Comparison of ENCODE assay signal across 19 mouse cellular contexts in genomic region chr8:103534971-103535370, GRCm38 (mm10).
DNase-seq lines count a peak whose midpoint lies in the region; ATAC-seq and TF ChIP-seq lines count a peak whose summit lies in the region.
"Had no signal": no experiment of that assay in that cellular context is flagged by ENCODE, and none has a peak within 500 bp of the region (broad histone marks: within the 10 kb centered on the region; RNA-seq: fewer than 3 reads in every experiment).

No protein-coding gene starts in this region.

- WGBS in hindbrain, postnatal 0 days, result 73% methylated on average over 4 of the region's 4 CpGs
- 86% methylated on average over 4 of the region's 4 CpGs for WGBS in hindbrain, embryonic 10.5 days
- WGBS in kidney, embryonic 15.5 days, result 86% methylated on average over 4 of the region's 4 CpGs

- no peak overlapping the region for H3K27ac ChIP-seq in hindbrain, postnatal 0 days
- H3K27ac ChIP-seq in hindbrain, embryonic 10.5 days, result no peak overlapping the region
- H3K27ac ChIP-seq in kidney, embryonic 15.5 days, result no peak overlapping the region
- H3K27ac ChIP-seq: embryonic facial prominence, embryonic 10.5 days; hindbrain, embryonic 14.5 days; liver, embryonic 13.5 days; midbrain, embryonic 10.5 days had no signal

- H3K27me3 ChIP-seq in hindbrain, postnatal 0 days (ENCODE audit: insufficient read depth, low read length), result no peaks in the 10 kb centered on the region
- no peaks in the 10 kb centered on the region for H3K27me3 ChIP-seq in hindbrain, embryonic 10.5 days (ENCODE audit: insufficient read depth, poor library complexity, severe bottlenecking)
- H3K27me3 ChIP-seq in kidney, embryonic 15.5 days, result no peaks in the 10 kb centered on the region
- H3K27me3 ChIP-seq: liver, embryonic 13.5 days had no signal

- H3K4me1 ChIP-seq in hindbrain, postnatal 0 days (ENCODE audit: insufficient read depth, low read length), result no peaks in the 10 kb centered on the region
- H3K4me1 ChIP-seq in hindbrain, embryonic 10.5 days (replicated peaks), result no peaks in the 10 kb centered on the region
- H3K4me1 ChIP-seq in kidney, embryonic 15.5 days, result peaks cover 5% of the 10 kb centered on the region
- H3K4me1 ChIP-seq: embryonic facial prominence, embryonic 10.5 days; liver, embryonic 13.5 days; midbrain, embryonic 10.5 days had no signal

- ATAC-seq in cerebellum, adult (ENCODE audit: insufficient number of reproducible peaks, low FRiP score, low TSS enrichment), result no peak
- no peak for ATAC-seq in hindbrain, postnatal 0 days
- no peak for ATAC-seq in kidney, embryonic 15.5 days (replicated peaks; ENCODE audit: low FRiP score)
- ATAC-seq in megakaryocyte progenitor cell, adult 5-6 weeks (replicated peaks; ENCODE audit: poor library complexity), result no peak
- ATAC-seq: forebrain, postnatal 0 days had no signal

- H3K9me3 ChIP-seq in hindbrain, postnatal 0 days (ENCODE audit: low read length), result no peaks in the 10 kb centered on the region
- no peaks in the 10 kb centered on the region for H3K9me3 ChIP-seq in hindbrain, embryonic 10.5 days
- no peaks in the 10 kb centered on the region for H3K9me3 ChIP-seq in kidney, embryonic 15.5 days (replicated peaks)
- H3K9me3 ChIP-seq: embryonic facial prominence, embryonic 10.5 days; liver, embryonic 13.5 days; midbrain, embryonic 10.5 days had no signal

- H3K36me3 ChIP-seq in hindbrain, postnatal 0 days (ENCODE audit: insufficient read depth, low read length), result no peaks in the 10 kb centered on the region
- no peaks in the 10 kb centered on the region for H3K36me3 ChIP-seq in hindbrain, embryonic 10.5 days
- H3K36me3 ChIP-seq in kidney, embryonic 15.5 days, result no peaks in the 10 kb centered on the region
- H3K36me3 ChIP-seq: embryonic facial prominence, embryonic 10.5 days; liver, embryonic 13.5 days; midbrain, embryonic 10.5 days had no signal

- DNase-seq in cerebellum, postnatal 10 days, result peak; percentile 92 to 93
- DNase-seq in hindbrain, postnatal 0 days (ENCODE audit: low spot score), result peak; percentile 15
- DNase-seq in hindbrain, embryonic 10.5 days (ENCODE audit: low spot score), result no peak
- DNase-seq in right cerebral cortex, adult 18-20 months, result peak; percentile 4
- DNase-seq in right cerebral cortex, postnatal 25 days, result no peak
- DNase-seq: adrenal gland, adult 8-10 months; cerebellum, adult 9-10 months; forebrain, postnatal 0 days; kidney, adult 2 months; kidney, postnatal 10 days; liver, embryonic 13.5 days; lung, embryonic 14.5 days; thymus, postnatal 14 days had no signal

- no peak overlapping the region for H3K4me2 ChIP-seq in hindbrain, postnatal 0 days (ENCODE audit: low read depth, low read length)
- H3K4me2 ChIP-seq in kidney, embryonic 15.5 days, result no peak overlapping the region
- H3K4me2 ChIP-seq: hindbrain, embryonic 14.5 days; liver, embryonic 13.5 days; lung, embryonic 14.5 days had no signal

- no peak overlapping the region for H3K4me3 ChIP-seq in hindbrain, postnatal 0 days (ENCODE audit: low read length)
- H3K4me3 ChIP-seq in hindbrain, embryonic 10.5 days, result no peak overlapping the region
- H3K4me3 ChIP-seq in kidney, embryonic 15.5 days (replicated peaks), result no peak overlapping the region
- H3K4me3 ChIP-seq: embryonic facial prominence, embryonic 10.5 days; liver, embryonic 13.5 days; midbrain, embryonic 10.5 days had no signal

- H3K9ac ChIP-seq in hindbrain, postnatal 0 days (replicated peaks; ENCODE audit: low read length), result no peak overlapping the region
- no peak overlapping the region for H3K9ac ChIP-seq in kidney, embryonic 15.5 days
- H3K9ac ChIP-seq: forebrain, postnatal 0 days; hindbrain, embryonic 14.5 days; liver, embryonic 13.5 days; lung, embryonic 14.5 days had no signal

- TF ChIP-seq CTCF in hindbrain, postnatal 0 days (IDR thresholded peaks at IDR 0.05; ENCODE audit: low read depth), result no peak

Comparison
In these comparisons a context has a peak if more than half of its experiments do, and no peak if none do; other contexts are left out.
1. DNase-seq: peak in cerebellum, postnatal 10 days (2 of 2), hindbrain, postnatal 0 days (single experiment) and right cerebral cortex, adult 18-20 months (single experiment); none in hindbrain, embryonic 10.5 days (single experiment) and right cerebral cortex, postnatal 25 days (single experiment).